Mouse (Mus musculus) CH12.LX (cell line): ENCODE measurements around the gene Gm10318. TPM values are rescaled to one million over a fixed set of nuclear protein-coding genes. Genes with fewer than 3 reads are reported as not detected.

Experiments used
- DNase-seq: peaks from one replicate; pipeline ENCODE4 v3.0.0-alpha.2; 2013; ENCODE audit errors: extremely low read depth
- H3K27ac ChIP-seq: 2 replicates; pipeline ENCODE4 v1.5.1; 2012; ENCODE audit warnings: low read depth, mild to moderate bottlenecking, control low read depth, moderate library complexity; ENCODE audit not compliant: insufficient read depth
- H3K27me3 ChIP-seq: replicated peaks from 2 replicates; pipeline ENCODE3; 2012; ENCODE audit warnings: inconsistent platforms
- H3K36me3 ChIP-seq, 2 experiments: replicated peaks in 1 of 2; 2 replicates each; pipeline versions ENCODE3 to v1.6.1; 2012; ENCODE audit warnings: inconsistent platforms in 1 of 2, low read length in 1 of 2, mild to moderate bottlenecking in 1 of 2, mixed read lengths in 1 of 2, moderate library complexity in 1 of 2; ENCODE audit not compliant: control insufficient read depth in 1 of 2, insufficient read depth in 1 of 2
- H3K4me1 ChIP-seq, 2 experiments: 2 replicates each; pipeline ENCODE4 v1.6.1; 2012; ENCODE audit warnings: inconsistent platforms in 1 of 2, moderate library complexity in 1 of 2; ENCODE audit not compliant: insufficient read depth in 2 of 2, control insufficient read depth in 1 of 2
- H3K4me2 ChIP-seq: 2 replicates; pipeline ENCODE4 v1.6.1; 2012; ENCODE audit warnings: low read depth, mild to moderate bottlenecking, control low read depth; ENCODE audit not compliant: poor library complexity, insufficient read depth, severe bottlenecking
- H3K4me3 ChIP-seq, 3 experiments: fragments of 150-350 bp in 1 of 3; sonication (generic) in 1 of 3; replicated peaks in 1 of 3; 2 replicates each; pipeline versions ENCODE3 to v1.5.1; 2011 to 2012; ENCODE audit warnings: low read depth in 2 of 3, low read length in 2 of 3, mild to moderate bottlenecking in 2 of 3, moderate library complexity in 2 of 3, control low read depth in 1 of 3, improper control_type of control experiment in 1 of 3, inconsistent platforms in 1 of 3, mixed read lengths in 1 of 3; ENCODE audit not compliant: poor library complexity in 1 of 3
- H3K79me2 ChIP-seq: replicated peaks from 2 replicates; pipeline ENCODE4 v1.6.1; 2012; ENCODE audit warnings: mild to moderate bottlenecking, moderate library complexity; ENCODE audit not compliant: control insufficient read depth, poor library complexity, insufficient read depth, severe bottlenecking; ENCODE audit errors: extremely low read depth
- H3K9ac ChIP-seq: 2 replicates; pipeline ENCODE4 v1.6.1; 2012; ENCODE audit warnings: low read depth, mild to moderate bottlenecking, control low read depth, moderate library complexity; ENCODE audit not compliant: insufficient read depth
- H3K9me3 ChIP-seq: replicated peaks from 2 replicates; pipeline ENCODE3; 2012; ENCODE audit warnings: low read length, inconsistent platforms, mixed read lengths
- CHD1 ChIP-seq: IDR thresholded peaks from 2 replicates; pipeline ENCODE4 v1.6.1; 2012; ENCODE audit warnings: low read depth, low read length, improper control_type of control experiment, inconsistent platforms
- ELF1 ChIP-seq: IDR thresholded peaks from 2 replicates; pipeline ENCODE4 v1.6.1; 2014; ENCODE audit warnings: low read depth, mild to moderate bottlenecking, inconsistent platforms, low read length, improper control_type of control experiment
- IRF4 ChIP-seq: IDR thresholded peaks from 2 replicates; pipeline ENCODE4 v1.6.1; 2014; ENCODE audit warnings: low read depth, mild to moderate bottlenecking, inconsistent platforms, low read length, improper control_type of control experiment
- KAT2A ChIP-seq: IDR thresholded peaks from 2 replicates; pipeline ENCODE4 v1.6.1; 2012; ENCODE audit warnings: low read length, improper control_type of control experiment, inconsistent platforms; ENCODE audit not compliant: insufficient replicate concordance
- MAFK ChIP-seq: IDR thresholded peaks from 2 replicates; pipeline ENCODE4 v1.6.1; 2011; ENCODE audit warnings: low read length, improper control_type of control experiment; ENCODE audit not compliant: insufficient replicate concordance
- MAX ChIP-seq: IDR thresholded peaks from 2 replicates; pipeline ENCODE4 v1.6.1; 2011; ENCODE audit warnings: low read length, improper control_type of control experiment
- MAZ ChIP-seq: IDR thresholded peaks from 2 replicates; pipeline ENCODE4 v1.6.1; 2012; ENCODE audit warnings: low read depth, mild to moderate bottlenecking, inconsistent platforms, low read length, improper control_type of control experiment, moderate library complexity
- MXI1 ChIP-seq: IDR thresholded peaks from 2 replicates; pipeline ENCODE4 v1.6.1; 2011; ENCODE audit warnings: mild to moderate bottlenecking, low read depth, low read length, improper control_type of control experiment
- PAX5 ChIP-seq: IDR thresholded peaks from 2 replicates; pipeline ENCODE4 v1.6.1; 2012; ENCODE audit warnings: low read length, inconsistent platforms, mixed read lengths
- RAD21 ChIP-seq: IDR thresholded peaks from 2 replicates; pipeline ENCODE4 v1.6.1; 2011; ENCODE audit warnings: low read depth, mild to moderate bottlenecking, low read length, improper control_type of control experiment, moderate library complexity
- SIN3A ChIP-seq: IDR thresholded peaks from 2 replicates; pipeline ENCODE4 v1.6.1; 2012; ENCODE audit warnings: low read length, improper control_type of control experiment, inconsistent platforms
- TCF12 ChIP-seq: IDR thresholded peaks from 2 replicates; pipeline ENCODE4 v1.6.1; 2014; ENCODE audit warnings: low read depth, mild to moderate bottlenecking, inconsistent platforms, low read length, improper control_type of control experiment
- UBTF ChIP-seq: IDR thresholded peaks from 2 replicates; pipeline ENCODE4 v1.6.1; 2012; ENCODE audit warnings: low read depth, mild to moderate bottlenecking, inconsistent platforms, low read length, improper control_type of control experiment, moderate library complexity
- USF1 ChIP-seq: IDR thresholded peaks from 2 replicates; pipeline ENCODE4 v1.6.1; 2014; ENCODE audit warnings: low read depth, mild to moderate bottlenecking, inconsistent platforms, low read length, improper control_type of control experiment
- ZC3H11A ChIP-seq: IDR thresholded peaks from 2 replicates; pipeline ENCODE4 v1.6.1; 2012; ENCODE audit warnings: low read depth, mild to moderate bottlenecking, inconsistent platforms, low read length, improper control_type of control experiment
- dilution Hi-C: fragments of 300-500 bp; cut with MboI; formaldehyde crosslinking; loops from 2 replicates; pipeline ENCODE4 v1.14.3; 2020; ENCODE audit warnings: low sequenced_read_pairs; ENCODE audit not compliant: extremely low pct_unique_long_range_greater_than_20kb, extremely low pct_ligation_motif_present
- in situ Hi-C: fragments of 300-500 bp; cut with MboI; formaldehyde crosslinking; loops from 3 replicates; pipeline ENCODE4 v1.14.3; 2019; ENCODE audit warnings: low sequenced_read_pairs, low pct_ligation_motif_present, low pct_unique_long_range_greater_than_20kb, mixed read lengths
- polyA plus RNA-seq: library from polyadenylated mRNA; unstranded; fragments of >175 nt; gene quantifications from 2 replicates; pipeline ENCODE4 v1.2.1, GENCODE M21; 2012; ENCODE audit warnings: low read depth; ENCODE audit not compliant: insufficient read length
- total RNA-seq, 2 experiments: library from RNA; depleted of rRNA; stranded (reverse); fragments of 300-350 nt in 1 of 2; fragments of >200 nt in 1 of 2; gene quantifications; 2 replicates each; pipeline ENCODE4 v1.2.3; 2012 to 2014

Gene Gm10318
- total and polyA plus RNA-seq, 3 experiments = not detected

DNA sequence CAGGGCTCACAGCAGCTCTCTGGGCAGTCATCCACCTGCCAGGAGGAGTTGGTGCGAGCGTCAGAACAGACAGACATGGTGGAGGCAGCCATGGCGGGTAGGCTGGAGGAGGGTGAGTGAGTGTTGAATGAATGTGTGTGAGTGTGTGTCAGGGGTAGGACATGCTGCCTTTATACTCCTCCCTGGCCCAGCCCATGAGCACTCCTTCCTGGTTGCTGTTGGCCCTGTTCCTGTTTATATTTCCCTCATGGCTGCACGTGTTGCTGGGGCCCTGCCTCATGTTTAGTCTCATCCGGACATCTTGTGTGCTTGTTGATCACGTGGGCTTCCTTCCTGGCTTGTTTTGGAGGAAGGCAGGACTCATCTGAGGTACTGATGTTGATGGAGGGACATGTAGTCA, 25.7 kb upstream of the Gm10318 start, which contains the start of gene Krtap10-4:
Gene Krtap10-4 (minus strand): TSS at position 145 of the 400 bp plus-strand sequence.
- Histone ChIP-seq H3K79me2 (no peaks in the 10 kb centered on the region), H3K9me3 (peaks cover 9% of the 10 kb centered on the region), H3K4me3 (no peak within 1 kb of the TSS), H3K4me1 (no peaks in the 10 kb centered on the region), H3K4me2 (no peak within 1 kb of the TSS), H3K27me3 (peaks cover 65% of the 10 kb centered on the region), H3K9ac (no peak within 1 kb of the TSS), H3K27ac (no peak within 1 kb of the TSS), H3K36me3 (no peaks in the 10 kb centered on the region)
- no peak for TF ChIP-seq ZC3H11A
- no peak for TF ChIP-seq UBTF
- TF ChIP-seq CHD1 = no peak
- TF ChIP-seq RAD21 = no peak
- TF ChIP-seq TCF12 = no peak
- no peak for TF ChIP-seq SIN3A
- TF ChIP-seq KAT2A = no peak
- no peak for TF ChIP-seq USF1
- no peak for TF ChIP-seq PAX5
- TF ChIP-seq MXI1 = no peak
- in situ Hi-C loops (no loop called here), dilution Hi-C loops (no loop called here)
- no peak for DNase-seq

DNA sequence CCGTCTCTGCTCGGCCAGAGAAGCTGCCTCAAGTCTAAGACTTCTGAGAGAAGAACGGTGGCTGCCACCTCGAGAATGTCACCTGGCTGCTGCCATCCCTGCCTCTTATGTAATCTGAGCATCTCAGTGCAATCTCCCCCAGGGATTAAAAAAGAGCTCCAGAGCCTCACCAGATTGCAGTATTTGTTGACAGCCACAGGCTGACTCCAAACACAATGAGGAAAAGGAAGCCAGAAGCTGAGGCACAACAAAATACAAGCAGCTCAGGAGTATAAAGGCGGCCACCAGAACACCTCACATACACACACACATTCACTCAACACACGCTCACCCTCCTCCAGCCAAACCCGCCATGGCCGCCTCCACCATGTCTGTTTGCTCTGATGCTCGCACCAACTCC, 17.0 kb upstream of the Gm10318 start, which contains the start of gene Krtap10-10:
Gene Krtap10-10 (plus strand): TSS at position 301 of the 400 bp plus-strand sequence.
- TF ChIP-seq IRF4 (no peak), KAT2A (no peak), MAFK (no peak), MAZ (no peak), USF1 (no peak), ELF1 (no peak), MAX (no peak), RAD21 (no peak)
- H3K9me3 ChIP-seq = no peaks in the 10 kb centered on the region
- DNase-seq = no peak
- H3K27me3 ChIP-seq = peaks cover 78% of the 10 kb centered on the region
- H3K36me3 ChIP-seq = no peaks in the 10 kb centered on the region
- no peak within 1 kb of the TSS for H3K4me2 ChIP-seq
- no peak within 1 kb of the TSS for H3K9ac ChIP-seq
- H3K4me3 ChIP-seq = no peak within 1 kb of the TSS
- dilution Hi-C loops (no loop called here), in situ Hi-C loops (no loop called here)
- H3K27ac ChIP-seq = no peak within 1 kb of the TSS
- H3K79me2 ChIP-seq = no peaks in the 10 kb centered on the region
- H3K4me1 ChIP-seq = no peaks in the 10 kb centered on the region
